Mouse (Mus musculus): ENCODE measurements around the gene Akr1b10. TPM values are rescaled to one million over a fixed set of nuclear protein-coding genes. Genes with fewer than 3 reads are reported as not detected.

Gene Akr1b10
- polyA plus RNA-seq, 1 experiment from 2014 or later: 12.3 TPM

GRCm38 (mm10) chr6:34416521-34416920, 32.5 kb downstream of the Akr1b10 start:
- H3K27ac ChIP-seq: no peak overlapping the region
- H3K4me1 ChIP-seq: no peaks in the 10 kb centered on the region
- no peak overlapping the region for H3K4me3 ChIP-seq
- H3K27me3 ChIP-seq (replicated peaks): no peaks in the 10 kb centered on the region
- H3K4me2 ChIP-seq (replicated peaks): no peak overlapping the region
- no peak for ATAC-seq (ENCODE audit: low FRiP score, low read depth)
- H3K9me3 ChIP-seq: no peaks in the 10 kb centered on the region
- H3K36me3 ChIP-seq: no peaks in the 10 kb centered on the region
- WGBS: 100% methylated on average over 2 of the region's 2 CpGs
- no peak overlapping the region for H3K9ac ChIP-seq

- Histone ChIP-seq H3K4me1 (no peaks in the 10 kb centered on the region), H3K4me3 (no peak overlapping the region), H3K27ac (no peak overlapping the region), H3K27me3 (replicated peaks) (no peaks in the 10 kb centered on the region), H3K36me3 (no peaks in the 10 kb centered on the region), H3K9ac (no peak overlapping the region), H3K9me3 (no peaks in the 10 kb centered on the region), H3K4me2 (replicated peaks) (no peak overlapping the region)
- no peak for ATAC-seq (ENCODE audit: low FRiP score, low read depth)
Measured at GRCm38 (mm10) chr6:34419071-34419470, 35.1 kb downstream of the Akr1b10 start.

- H3K4me2 ChIP-seq (replicated peaks): no peak overlapping the region
- H3K36me3 ChIP-seq: no peaks in the 10 kb centered on the region
- no peak overlapping the region for H3K4me3 ChIP-seq
- H3K4me1 ChIP-seq: no peaks in the 10 kb centered on the region
- H3K27ac ChIP-seq: no peak overlapping the region
- no peak overlapping the region for H3K9ac ChIP-seq
- H3K27me3 ChIP-seq (replicated peaks): no peaks in the 10 kb centered on the region
- H3K9me3 ChIP-seq: no peaks in the 10 kb centered on the region
- 77% methylated on average over 2 of the region's 2 CpGs for WGBS
- no peak for ATAC-seq (ENCODE audit: low FRiP score, low read depth)
Measured at GRCm38 (mm10) chr6:34439006-34439405, 55.0 kb downstream of the Akr1b10 start.

GRCm38 (mm10) chr6:34441556-34442257, 57.7 kb downstream of the Akr1b10 start:
- Histone ChIP-seq H3K4me1 (no peaks in the 10 kb centered on the region), H3K4me3 (no peak overlapping the region), H3K9me3 (no peaks in the 10 kb centered on the region), H3K27me3 (replicated peaks) (no peaks in the 10 kb centered on the region), H3K4me2 (replicated peaks) (no peak overlapping the region), H3K9ac (no peak overlapping the region), H3K27ac (no peak overlapping the region), H3K36me3 (no peaks in the 10 kb centered on the region)
- 75% methylated on average over 9 of the region's 9 CpGs for WGBS
- no peak for ATAC-seq (ENCODE audit: low FRiP score, low read depth)

GRCm38 (mm10) chr6:34443791-34444190, 59.8 kb downstream of the Akr1b10 start:
- H3K4me3 ChIP-seq: no peak overlapping the region
- no peaks in the 10 kb centered on the region for H3K4me1 ChIP-seq
- no peaks in the 10 kb centered on the region for H3K9me3 ChIP-seq
- H3K4me2 ChIP-seq (replicated peaks): no peak overlapping the region
- no peaks in the 10 kb centered on the region for H3K36me3 ChIP-seq
- WGBS: 88% methylated on average over 2 of the region's 2 CpGs
- ATAC-seq (ENCODE audit: low FRiP score, low read depth): no peak
- H3K27ac ChIP-seq: no peak overlapping the region
- no peak overlapping the region for H3K9ac ChIP-seq
- no peaks in the 10 kb centered on the region for H3K27me3 ChIP-seq (replicated peaks)

Other genes starting within 250 kb of the Akr1b10 start
- 37.8 and 39.9 TPM in 2 replicates for gene Slc35b4, start 207.1 kb upstream of the Akr1b10 start, polyA plus RNA-seq (2016; fragmentation: Nextera tagmentation; extraction: Ambion mirVana)
- 132 and 141 TPM in 2 replicates for gene Akr1b3, start 66.7 kb upstream of the Akr1b10 start, polyA plus RNA-seq (2016; fragmentation: Nextera tagmentation; extraction: Ambion mirVana)
- 20.2 TPM in 2 replicates for gene Akr1b8, start 30.1 kb upstream of the Akr1b10 start, polyA plus RNA-seq (2016; fragmentation: Nextera tagmentation; extraction: Ambion mirVana)
- gene Akr1b7, start 28.1 kb downstream of the Akr1b10 start, polyA plus RNA-seq (2016; fragmentation: Nextera tagmentation; extraction: Ambion mirVana): not detected in 2 replicates
- gene Bpgm, start 92.0 kb downstream of the Akr1b10 start, polyA plus RNA-seq (2016; fragmentation: Nextera tagmentation; extraction: Ambion mirVana): 62.0 and 67.4 TPM in 2 replicates
- gene Cald1, start 214.3 kb downstream of the Akr1b10 start, polyA plus RNA-seq (2016; fragmentation: Nextera tagmentation; extraction: Ambion mirVana): 90.0 and 112 TPM in 2 replicates

Data from neural tube, embryonic 12.5 days (tissue).